Mouse (Mus musculus) heart, embryonic 16.5 days (tissue): ENCODE data around the gene Vegfa. TPM values are rescaled to one million over a fixed set of nuclear protein-coding genes. Genes with fewer than 3 reads are reported as not detected.
A peak's percentile ranks its signal among the peaks of the same experiment; 100 is the strongest.

ENCODE experiments used
- ATAC-seq: fragments of 200-750 bp; cut with Nextera tagmentation; replicated peaks from 2 replicates; pipeline ENCODE4 v1.8.0; 2017; ENCODE audit warnings: moderate number of reproducible peaks; ENCODE audit not compliant: insufficient read depth, low FRiP score; ENCODE audit errors: extremely low read depth
- H3K27ac ChIP-seq: fragments of 300-500 bp; sonication (generic); 2 replicates; pipeline ENCODE4 v1.5.1; 2014; ENCODE audit warnings: mild to moderate bottlenecking, low read length, control low read depth, moderate library complexity
- H3K27me3 ChIP-seq: fragments of 300-500 bp; sonication (generic); 2 replicates; pipeline ENCODE4 v1.6.1; 2014; ENCODE audit warnings: low read length, mixed read lengths; ENCODE audit not compliant: control insufficient read depth, insufficient read depth
- H3K36me3 ChIP-seq: fragments of 300-500 bp; sonication (generic); 2 replicates; pipeline ENCODE4 v1.6.1; 2014; ENCODE audit not compliant: control insufficient read depth, insufficient read depth
- H3K4me1 ChIP-seq: fragments of 300-500 bp; sonication (generic); 2 replicates; pipeline ENCODE4 v1.6.1; 2014; ENCODE audit warnings: low read length, mixed read lengths; ENCODE audit not compliant: control insufficient read depth, insufficient read depth
- H3K4me2 ChIP-seq: fragments of 300-500 bp; sonication (generic); 2 replicates; pipeline ENCODE4 v1.6.1; 2014; ENCODE audit warnings: low read depth, mild to moderate bottlenecking, control low read depth, low read length
- H3K4me3 ChIP-seq: fragments of 300-500 bp; sonication (generic); 2 replicates; pipeline ENCODE4 v1.5.1; 2014; ENCODE audit warnings: mild to moderate bottlenecking, control low read depth, low read length
- H3K9ac ChIP-seq: fragments of 300-500 bp; sonication (generic); 2 replicates; pipeline ENCODE4 v1.6.1; 2014; ENCODE audit warnings: low read length, control low read depth
- H3K9me3 ChIP-seq: fragments of 300-500 bp; sonication (generic); replicated peaks from 2 replicates; pipeline ENCODE4 v1.6.1; 2016; ENCODE audit warnings: low read length; ENCODE audit not compliant: control insufficient read depth
- WGBS: fragments of 180-500 bp; shearing (Covaris S2); extraction: QIAGEN DNeasy Blood & Tissue Kit; methylation state at CpG from one replicate; pipeline ENCODE4 v1.1.7; 2014; 5-methylcytosine and 5-hydroxymethylcytosine counted together
- polyA plus RNA-seq: library from polyadenylated mRNA; unstranded; fragments of >200 nt; fragmentation: Nextera tagmentation; extraction: Ambion mirVana; gene quantifications from 2 replicates; pipeline ENCODE4 v1.2.1, GENCODE M21; 2015

The Vegfa gene
- polyA plus RNA-seq: 6.4 TPM in 2 replicates

GRCm38 (mm10) chr17:46032257-46032991 lies at the start of gene Vegfa:
TSS of gene Vegfa (minus strand) at chr17:46032369.
- H3K27me3 ChIP-seq: no peaks in the 10 kb centered on the region
- H3K4me3 ChIP-seq: peak within 1 kb of the TSS; percentile 96
- H3K36me3 ChIP-seq: no peaks in the 10 kb centered on the region
- under 1% methylated on average over 40 of the region's 40 CpGs for WGBS
- H3K9ac ChIP-seq: peak within 1 kb of the TSS; percentile 79
- peak within 1 kb of the TSS; percentile 87 for H3K27ac ChIP-seq
- peak within 1 kb of the TSS; percentile 95 for H3K4me2 ChIP-seq
- H3K4me1 ChIP-seq: peaks cover 50% of the 10 kb centered on the region
- H3K9me3 ChIP-seq: no peaks in the 10 kb centered on the region
- peak; percentile 76 for ATAC-seq

- H3K9ac ChIP-seq: no peak overlapping the region
- WGBS: 46% methylated on average over 7 of the region's 7 CpGs
- peaks cover 5% of the 10 kb centered on the region; the same call in 1 of the 2 replicates for H3K9me3 ChIP-seq
- no peak overlapping the region for H3K4me2 ChIP-seq
- ATAC-seq: no peak
- H3K27me3 ChIP-seq: no peaks in the 10 kb centered on the region
- no peak overlapping the region for H3K4me3 ChIP-seq
- peaks cover 30% of the 10 kb centered on the region for H3K4me1 ChIP-seq
- no peaks in the 10 kb centered on the region for H3K36me3 ChIP-seq
- no peak overlapping the region; the same call in 1 of the 2 replicates for H3K27ac ChIP-seq
Measured at GRCm38 (mm10) chr17:46081657-46082056, 49.5 kb upstream of the Vegfa start.

GRCm38 (mm10) chr17:46081042-46081441 lies 48.9 kb upstream of the Vegfa start:
- Histone ChIP-seq H3K36me3 (no peaks in the 10 kb centered on the region), H3K4me2 (no peak overlapping the region), H3K4me3 (no peak overlapping the region), H3K9me3 (peaks cover 5% of the 10 kb centered on the region; the same call in 1 of the 2 replicates), H3K4me1 (peaks cover 28% of the 10 kb centered on the region), H3K27me3 (no peaks in the 10 kb centered on the region), H3K9ac (no peak overlapping the region), H3K27ac (no peak overlapping the region)
- 43% methylated on average over 5 of the region's 5 CpGs for WGBS
- ATAC-seq: no peak

DNA sequence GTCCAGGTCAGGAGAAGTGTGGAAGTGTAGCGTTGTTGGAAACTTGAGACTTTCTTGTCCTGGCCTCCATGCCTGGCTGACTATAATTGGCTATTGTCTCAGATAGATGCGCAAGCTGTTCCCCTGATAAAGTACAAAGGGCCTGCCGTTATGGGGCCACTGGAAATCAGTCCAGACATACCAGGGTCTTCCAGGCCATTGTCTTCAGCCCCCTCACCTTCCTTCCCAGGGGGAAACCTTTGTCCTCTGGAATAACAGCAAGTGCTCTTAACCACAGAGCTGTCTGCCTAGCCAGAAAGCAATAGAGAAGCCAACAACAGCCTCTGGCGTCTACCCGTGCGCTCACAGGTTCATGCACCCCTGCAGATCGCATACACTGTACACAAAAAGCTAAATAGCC lies 48.2 kb upstream of the Vegfa start:
- WGBS: 68% methylated on average over 7 of the region's 7 CpGs
- no peak for ATAC-seq
- H3K4me2 ChIP-seq: no peak overlapping the region
- peaks cover 5% of the 10 kb centered on the region; the same call in 1 of the 2 replicates for H3K9me3 ChIP-seq
- H3K4me1 ChIP-seq: peaks cover 28% of the 10 kb centered on the region
- H3K27ac ChIP-seq: no peak overlapping the region
- no peaks in the 10 kb centered on the region for H3K27me3 ChIP-seq
- H3K36me3 ChIP-seq: no peaks in the 10 kb centered on the region
- no peak overlapping the region for H3K9ac ChIP-seq
- H3K4me3 ChIP-seq: no peak overlapping the region

DNA sequence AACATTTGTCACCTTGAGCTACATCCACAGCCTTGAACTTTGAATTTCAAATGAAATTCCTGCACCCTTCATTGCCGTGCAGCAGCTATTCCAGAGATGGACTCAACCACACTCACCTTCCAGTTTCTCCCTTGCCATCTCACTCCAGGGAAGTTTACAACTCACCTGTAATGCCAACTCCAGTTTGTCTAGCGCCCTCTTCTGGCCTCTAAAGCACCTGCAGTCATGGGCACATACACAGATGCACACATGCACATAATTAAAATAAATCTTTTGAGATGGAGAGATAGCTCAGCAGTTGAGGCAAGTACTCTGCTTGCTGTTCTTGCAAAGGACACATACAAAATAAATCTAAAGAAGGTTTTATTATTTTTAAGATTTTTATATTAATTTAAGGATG lies 46.9 kb upstream of the Vegfa start:
- Histone ChIP-seq H3K4me3 (no peak overlapping the region), H3K36me3 (no peaks in the 10 kb centered on the region), H3K27me3 (no peaks in the 10 kb centered on the region), H3K9me3 (peaks cover 5% of the 10 kb centered on the region; the same call in 1 of the 2 replicates), H3K4me2 (no peak overlapping the region), H3K27ac (no peak overlapping the region), H3K4me1 (peaks cover 25% of the 10 kb centered on the region), H3K9ac (no peak overlapping the region)
- no peak for ATAC-seq
- 71% methylated on average over 2 of the region's 2 CpGs for WGBS

- Histone ChIP-seq H3K9me3 (peaks cover 5% of the 10 kb centered on the region; the same call in 1 of the 2 replicates), H3K36me3 (no peaks in the 10 kb centered on the region), H3K4me1 (peaks cover 19% of the 10 kb centered on the region), H3K27me3 (no peaks in the 10 kb centered on the region), H3K9ac (no peak overlapping the region), H3K4me3 (no peak overlapping the region), H3K27ac (no peak overlapping the region), H3K4me2 (no peak overlapping the region)
- ATAC-seq: no peak
- 84% methylated on average over 12 of the region's 12 CpGs for WGBS
Measured at GRCm38 (mm10) chr17:46077921-46078534, 45.9 kb upstream of the Vegfa start.

GRCm38 (mm10) chr17:46076260-46076551 lies 44.0 kb upstream of the Vegfa start:
- WGBS: 53% methylated on average over 1 of the region's 1 CpGs
- peaks cover 14% of the 10 kb centered on the region for H3K4me1 ChIP-seq
- no peak overlapping the region for H3K4me2 ChIP-seq
- H3K9me3 ChIP-seq: peaks cover 5% of the 10 kb centered on the region; the same call in 1 of the 2 replicates
- no peak overlapping the region for H3K27ac ChIP-seq
- H3K36me3 ChIP-seq: no peaks in the 10 kb centered on the region
- H3K4me3 ChIP-seq: no peak overlapping the region
- H3K9ac ChIP-seq: no peak overlapping the region
- no peaks in the 10 kb centered on the region for H3K27me3 ChIP-seq
- no peak for ATAC-seq

DNA sequence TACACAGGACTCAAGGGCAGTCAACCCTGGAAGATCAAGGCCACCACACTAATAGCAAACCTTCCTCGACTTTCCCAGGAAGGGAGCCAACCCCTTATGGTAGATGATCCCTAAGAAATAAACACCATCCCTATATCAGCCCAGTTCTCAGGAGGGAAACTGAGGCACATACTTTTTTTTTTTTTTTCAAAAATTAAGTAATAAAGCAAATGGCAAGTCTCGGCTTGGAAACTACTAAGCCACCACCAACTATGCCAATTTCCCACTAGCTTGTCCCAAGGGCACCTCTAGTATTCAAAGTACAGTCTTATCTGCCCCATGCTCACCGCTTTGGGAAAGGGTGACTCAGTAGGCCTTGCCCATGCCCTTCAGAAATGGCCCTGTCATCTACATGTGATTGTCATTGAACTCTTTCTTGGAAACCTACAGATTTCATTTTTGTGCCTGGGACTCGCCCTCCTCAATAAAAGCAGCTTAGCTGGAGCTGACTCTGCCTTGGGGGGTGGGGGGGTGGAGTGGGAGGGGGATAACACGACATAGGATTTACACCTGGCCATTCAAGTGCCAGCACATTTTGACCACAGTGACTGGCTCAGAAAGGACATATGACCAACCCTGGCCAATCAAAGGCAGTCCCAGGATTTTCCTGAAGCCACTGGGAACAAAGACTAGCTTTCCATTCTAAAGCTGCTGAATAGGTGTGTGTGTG lies 43.5 kb upstream of the Vegfa start:
- ATAC-seq: no peak
- 76% methylated on average over 5 of the region's 5 CpGs for WGBS
- no peaks in the 10 kb centered on the region for H3K27me3 ChIP-seq
- H3K27ac ChIP-seq: no peak overlapping the region
- H3K4me2 ChIP-seq: no peak overlapping the region
- H3K36me3 ChIP-seq: no peaks in the 10 kb centered on the region
- H3K4me3 ChIP-seq: no peak overlapping the region
- peaks cover 11% of the 10 kb centered on the region for H3K4me1 ChIP-seq
- H3K9ac ChIP-seq: no peak overlapping the region
- H3K9me3 ChIP-seq: peaks cover 5% of the 10 kb centered on the region; the same call in 1 of the 2 replicates

DNA sequence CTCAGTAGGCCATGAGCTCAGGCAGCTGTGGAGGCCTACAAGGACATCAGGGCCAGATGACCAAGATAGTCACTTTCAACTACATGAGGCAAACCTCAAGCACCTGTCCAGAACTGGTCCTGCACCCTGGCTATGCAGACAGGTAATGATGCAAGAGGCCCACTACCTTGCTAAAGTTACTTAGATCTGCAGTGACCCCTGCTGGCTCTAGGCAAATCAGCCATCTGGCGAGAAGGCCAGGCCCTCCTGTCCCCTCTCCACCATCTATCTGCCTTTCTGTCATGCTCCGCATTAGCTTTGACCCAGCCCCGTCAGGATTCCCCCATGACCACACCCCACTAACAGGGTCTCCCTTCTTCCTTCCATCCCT lies 42.9 kb upstream of the Vegfa start:
- H3K4me3 ChIP-seq: no peak overlapping the region
- H3K27ac ChIP-seq: no peak overlapping the region
- H3K9me3 ChIP-seq: peaks cover 5% of the 10 kb centered on the region; the same call in 1 of the 2 replicates
- H3K27me3 ChIP-seq: no peaks in the 10 kb centered on the region
- no peaks in the 10 kb centered on the region for H3K36me3 ChIP-seq
- H3K4me1 ChIP-seq: peaks cover 8% of the 10 kb centered on the region
- no peak overlapping the region for H3K4me2 ChIP-seq
- peak; percentile 12; the same call in 1 of the 2 replicates for ATAC-seq
- no peak overlapping the region for H3K9ac ChIP-seq
- WGBS: 47% methylated on average over 3 of the region's 3 CpGs
